Mouse (Mus musculus) liver, embryonic 16.5 days (tissue): ENCODE results near the gene Ngef. TPM values are rescaled to one million over a fixed set of nuclear protein-coding genes. Genes with fewer than 3 reads are reported as not detected.

ENCODE experiments used
- ATAC-seq: fragments of 200-750 bp; cut with Nextera tagmentation; 2 replicates; pipeline ENCODE4 v1.8.0; 2017; ENCODE audit warnings: low read depth, mild to moderate bottlenecking, moderate number of reproducible peaks, moderate library complexity
- H3K27ac ChIP-seq: fragments of 300-500 bp; sonication (generic); 2 replicates; pipeline ENCODE4 v1.5.1; 2014; ENCODE audit warnings: mild to moderate bottlenecking, low read length
- H3K27me3 ChIP-seq: fragments of 300-500 bp; sonication (generic); 2 replicates; pipeline ENCODE4 v1.6.1; 2014; ENCODE audit warnings: low read depth, low read length, mixed read lengths; ENCODE audit not compliant: control insufficient read depth, insufficient read depth
- H3K36me3 ChIP-seq: fragments of 300-500 bp; sonication (generic); 2 replicates; pipeline ENCODE4 v1.6.1; 2014; ENCODE audit warnings: mild to moderate bottlenecking; ENCODE audit not compliant: control insufficient read depth, insufficient read depth
- H3K4me1 ChIP-seq: fragments of 300-500 bp; sonication (generic); 2 replicates; pipeline ENCODE4 v1.6.1; 2014; ENCODE audit warnings: low read depth, low read length, mixed read lengths; ENCODE audit not compliant: control insufficient read depth
- H3K4me2 ChIP-seq: fragments of 300-500 bp; sonication (generic); 2 replicates; pipeline ENCODE4 v1.6.1; 2014; ENCODE audit warnings: low read depth, low read length, mixed read lengths
- H3K4me3 ChIP-seq: fragments of 300-500 bp; sonication (generic); 2 replicates; pipeline ENCODE4 v1.5.1; 2014; ENCODE audit warnings: low read depth, mild to moderate bottlenecking, low read length
- H3K9ac ChIP-seq: fragments of 300-500 bp; sonication (generic); 2 replicates; pipeline ENCODE4 v1.6.1; 2014; ENCODE audit warnings: low read depth, low read length
- H3K9me3 ChIP-seq: fragments of 300-500 bp; sonication (generic); replicated peaks from 2 replicates; pipeline ENCODE4 v1.6.1; 2016; ENCODE audit warnings: low read length; ENCODE audit not compliant: control insufficient read depth
- WGBS: fragments of 180-500 bp; shearing (Covaris S2); extraction: QIAGEN DNeasy Blood & Tissue Kit; methylation state at CpG from one replicate; pipeline ENCODE4 v1.1.7; 2014; ENCODE audit not compliant: insufficient replicate concordance; 5-methylcytosine and 5-hydroxymethylcytosine counted together
- polyA plus RNA-seq: library from polyadenylated mRNA; unstranded; fragments of >200 nt; fragmentation: Nextera tagmentation; extraction: Ambion mirVana; gene quantifications from 2 replicates; pipeline ENCODE4 v1.2.1, GENCODE M21; 2015

The Ngef gene
- polyA plus RNA-seq, 1 experiment from 2014 or later, result 10.3 TPM

GRCm38 (mm10) chr1:87578965-87579364, 5.3 kb upstream of the Ngef start:
- WGBS, result 74% methylated on average over 6 of the region's 6 CpGs
- H3K4me1 ChIP-seq, result no peaks in the 10 kb centered on the region
- H3K9me3 ChIP-seq, result no peaks in the 10 kb centered on the region
- no peak overlapping the region for H3K27ac ChIP-seq
- H3K4me3 ChIP-seq, result no peak overlapping the region
- H3K4me2 ChIP-seq, result no peak overlapping the region
- H3K9ac ChIP-seq, result no peak overlapping the region
- H3K36me3 ChIP-seq, result no peaks in the 10 kb centered on the region
- no peak for ATAC-seq
- no peaks in the 10 kb centered on the region for H3K27me3 ChIP-seq

GRCm38 (mm10) chr1:87574785-87575184, 1.1 kb upstream of the Ngef start:
- Histone ChIP-seq H3K4me2 (no peak overlapping the region), H3K36me3 (no peaks in the 10 kb centered on the region), H3K27ac (peak overlapping the region; percentile 83), H3K4me3 (no peak overlapping the region), H3K9me3 (no peaks in the 10 kb centered on the region), H3K9ac (no peak overlapping the region), H3K27me3 (no peaks in the 10 kb centered on the region), H3K4me1 (no peaks in the 10 kb centered on the region)
- 51% methylated on average over 7 of the region's 7 CpGs for WGBS
- ATAC-seq, result no peak

- WGBS, result 46% methylated on average over 6 of the region's 6 CpGs
- H3K4me3 ChIP-seq, result no peak overlapping the region
- ATAC-seq, result no peak
- H3K4me1 ChIP-seq, result no peaks in the 10 kb centered on the region
- H3K27ac ChIP-seq, result peak overlapping the region; percentile 83
- no peaks in the 10 kb centered on the region for H3K9me3 ChIP-seq
- H3K36me3 ChIP-seq, result no peaks in the 10 kb centered on the region
- no peaks in the 10 kb centered on the region for H3K27me3 ChIP-seq
- no peak overlapping the region for H3K9ac ChIP-seq
- peak overlapping the region; percentile 21; the same call in 1 of the 2 replicates for H3K4me2 ChIP-seq
These were observed 683 bp upstream of the Ngef start for GRCm38 (mm10) chr1:87574353-87574752.

GRCm38 (mm10) chr1:87573261-87573660, 409 bp downstream of the Ngef start:
- H3K4me2 ChIP-seq, result peak overlapping the region; percentile 24
- H3K9ac ChIP-seq, result peak overlapping the region; percentile 29; the same call in 1 of the 2 replicates
- WGBS, result 40% methylated on average over 5 of the region's 5 CpGs
- no peaks in the 10 kb centered on the region for H3K27me3 ChIP-seq
- H3K4me1 ChIP-seq, result no peaks in the 10 kb centered on the region
- H3K27ac ChIP-seq, result peak overlapping the region; percentile 79
- no peaks in the 10 kb centered on the region for H3K36me3 ChIP-seq
- H3K4me3 ChIP-seq, result peak overlapping the region; percentile 48
- no peaks in the 10 kb centered on the region for H3K9me3 ChIP-seq
- ATAC-seq, result peak; percentile 15; the same call in 1 of the 2 replicates

- no peak overlapping the region for H3K27ac ChIP-seq
- no peak overlapping the region for H3K4me2 ChIP-seq
- no peaks in the 10 kb centered on the region for H3K36me3 ChIP-seq
- H3K4me1 ChIP-seq, result no peaks in the 10 kb centered on the region
- no peaks in the 10 kb centered on the region for H3K27me3 ChIP-seq
- H3K9me3 ChIP-seq, result no peaks in the 10 kb centered on the region
- no peak overlapping the region for H3K9ac ChIP-seq
- 30% methylated on average over 6 of the region's 6 CpGs for WGBS
- no peak overlapping the region for H3K4me3 ChIP-seq
- ATAC-seq, result no peak
These were observed 5.3 kb downstream of the Ngef start for GRCm38 (mm10) chr1:87568398-87568797.

GRCm38 (mm10) chr1:87565760-87566159, 7.9 kb downstream of the Ngef start:
- ATAC-seq, result no peak
- H3K4me3 ChIP-seq, result no peak overlapping the region
- no peaks in the 10 kb centered on the region for H3K4me1 ChIP-seq
- no peaks in the 10 kb centered on the region for H3K36me3 ChIP-seq
- no peak overlapping the region for H3K27ac ChIP-seq
- H3K4me2 ChIP-seq, result no peak overlapping the region
- WGBS, result 62% methylated on average over 8 of the region's 8 CpGs
- H3K9me3 ChIP-seq, result no peaks in the 10 kb centered on the region
- H3K9ac ChIP-seq, result no peak overlapping the region
- no peaks in the 10 kb centered on the region for H3K27me3 ChIP-seq

GRCm38 (mm10) chr1:87562967-87563366, 10.7 kb downstream of the Ngef start:
- Histone ChIP-seq H3K27me3 (no peaks in the 10 kb centered on the region), H3K4me3 (no peak overlapping the region), H3K9ac (no peak overlapping the region), H3K36me3 (no peaks in the 10 kb centered on the region), H3K4me2 (no peak overlapping the region), H3K27ac (no peak overlapping the region), H3K4me1 (no peaks in the 10 kb centered on the region), H3K9me3 (no peaks in the 10 kb centered on the region)
- ATAC-seq, result no peak
- WGBS, result 70% methylated on average over 3 of the region's 3 CpGs

- H3K27me3 ChIP-seq, result no peaks in the 10 kb centered on the region
- no peak overlapping the region for H3K4me3 ChIP-seq
- ATAC-seq, result no peak
- H3K4me2 ChIP-seq, result no peak overlapping the region
- H3K9ac ChIP-seq, result no peak overlapping the region
- WGBS, result 57% methylated on average over 1 of the region's 1 CpGs
- no peaks in the 10 kb centered on the region for H3K9me3 ChIP-seq
- no peaks in the 10 kb centered on the region for H3K36me3 ChIP-seq
- no peaks in the 10 kb centered on the region for H3K4me1 ChIP-seq
- H3K27ac ChIP-seq, result no peak overlapping the region
These were observed 20.1 kb downstream of the Ngef start for GRCm38 (mm10) chr1:87553586-87553985.

GRCm38 (mm10) chr1:87551008-87551407, 22.7 kb downstream of the Ngef start:
- Histone ChIP-seq H3K36me3 (no peaks in the 10 kb centered on the region), H3K4me1 (no peaks in the 10 kb centered on the region), H3K4me2 (no peak overlapping the region), H3K9me3 (no peaks in the 10 kb centered on the region), H3K4me3 (no peak overlapping the region), H3K9ac (no peak overlapping the region), H3K27ac (no peak overlapping the region), H3K27me3 (no peaks in the 10 kb centered on the region)
- 70% methylated on average over 3 of the region's 3 CpGs for WGBS
- ATAC-seq, result no peak
